Mouse (Mus musculus): ENCODE measurements around the gene Nfatc2.

GRCm38 (mm10) chr2:168590168-168590551 is 11.3 kb downstream of the Nfatc2 start:
- TF ChIP-seq CTCF (IDR thresholded peaks at IDR 0.05; ENCODE audit: borderline replicate concordance, insufficient read depth, low read length): no peak
- TF ChIP-seq POLR2A (IDR thresholded peaks at IDR 0.05; ENCODE audit: low read depth, low read length): no peak

Data from embryonic fibroblast, embryonic 13.5 days (primary cell).